Mouse (Mus musculus) ES-Bruce4 (cell line): ENCODE results near the gene Olfr1216. TPM values are rescaled to one million over a fixed set of nuclear protein-coding genes. Genes with fewer than 3 reads are reported as not detected.

Experiments
- H3K27ac ChIP-seq: 2 replicates; pipeline ENCODE4 v1.5.1; 2012; ENCODE audit warnings: low read length, inconsistent platforms; ENCODE audit not compliant: insufficient read depth
- H3K27me3 ChIP-seq: 2 replicates; pipeline ENCODE4 v1.6.1; 2012; ENCODE audit warnings: mild to moderate bottlenecking, low read length, inconsistent platforms; ENCODE audit not compliant: control insufficient read depth, poor library complexity, insufficient read depth, severe bottlenecking
- H3K36me3 ChIP-seq: 2 replicates; pipeline ENCODE4 v1.6.1; 2012; ENCODE audit warnings: inconsistent platforms, mild to moderate bottlenecking, low read length, moderate library complexity; ENCODE audit not compliant: control insufficient read depth, poor library complexity, insufficient read depth, severe bottlenecking
- H3K4me1 ChIP-seq: one replicate; pipeline ENCODE4 v1.8.1; 2011; ENCODE audit warnings: low read length; ENCODE audit not compliant: control insufficient read depth, insufficient read depth
- H3K4me3 ChIP-seq: 2 replicates; pipeline ENCODE4 v1.5.1; 2011; ENCODE audit warnings: low read depth, mild to moderate bottlenecking, low read length
- H3K9ac ChIP-seq: 2 replicates; pipeline ENCODE4 v1.6.1; 2012; ENCODE audit warnings: low read depth, mild to moderate bottlenecking, inconsistent platforms; ENCODE audit not compliant: poor library complexity, severe bottlenecking
- H3K9me3 ChIP-seq: replicated peaks from 2 replicates; pipeline ENCODE4 v1.6.1; 2012; ENCODE audit warnings: mild to moderate bottlenecking, low read length, inconsistent platforms; ENCODE audit not compliant: control insufficient read depth, poor library complexity, insufficient read depth, severe bottlenecking
- CTCF ChIP-seq: IDR thresholded peaks from one replicate; pipeline ENCODE4 v1.8.1; 2011; ENCODE audit warnings: low read depth, low read length
- EP300 ChIP-seq: IDR thresholded peaks from 2 replicates; pipeline ENCODE4 v1.6.1; 2011; ENCODE audit warnings: low read depth, low read length; ENCODE audit not compliant: insufficient read depth
- POLR2A ChIP-seq: IDR thresholded peaks from one replicate; pipeline ENCODE4 v1.8.1; 2011; ENCODE audit warnings: low read length; ENCODE audit not compliant: insufficient read depth
- polyA plus RNA-seq: library from polyadenylated mRNA; stranded (reverse); fragments of >200 nt; gene quantifications from 2 replicates; pipeline ENCODE4 v1.2.4, GENCODE M21; 2011; ENCODE audit warnings: low read depth; ENCODE audit not compliant: missing spikeins, insufficient read depth, insufficient read length

Olfr1216 gene
- polyA plus RNA-seq, 1 experiment: not detected

DNA sequence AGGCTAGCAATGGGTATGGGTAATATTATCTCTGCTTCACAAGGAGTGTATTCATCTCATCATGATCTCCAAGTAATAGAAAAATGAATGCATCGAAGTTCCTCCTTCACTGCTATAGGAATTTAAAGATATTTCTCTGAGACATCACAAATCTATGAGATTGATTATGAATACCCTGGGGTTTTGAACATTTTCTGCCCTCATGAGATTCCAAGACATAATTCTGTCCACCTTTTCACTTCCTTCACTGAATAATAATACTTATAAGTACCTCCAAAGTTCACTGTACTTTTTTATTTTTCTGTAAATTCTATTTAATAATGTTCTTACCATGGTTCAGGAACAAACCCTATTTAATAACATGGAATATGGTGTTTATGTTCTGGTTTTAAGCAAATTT lies 38.0 kb downstream of the Olfr1216 start, which contains the start of gene Gm13762:
Gm13762 (minus strand) TSS at position 101 of the 400 bp plus-strand sequence.
- no peaks in the 10 kb centered on the region for H3K9me3 ChIP-seq
- H3K27me3 ChIP-seq: no peaks in the 10 kb centered on the region
- TF ChIP-seq CTCF (no peak), EP300 (no peak), POLR2A (no peak)

More for the DNA sequence above, 38.0 kb downstream of the Olfr1216 start, which contains the start of gene Gm13762:
- no peak within 1 kb of the TSS for H3K4me3 ChIP-seq
- H3K36me3 ChIP-seq: no peaks in the 10 kb centered on the region
- H3K4me1 ChIP-seq: no peaks in the 10 kb centered on the region
- no peak within 1 kb of the TSS for H3K9ac ChIP-seq
- H3K27ac ChIP-seq: no peak within 1 kb of the TSS

Other genes starting within 250 kb of the Olfr1216 start
- gene Olfr1200, start 247.9 kb downstream of the Olfr1216 start, polyA plus RNA-seq: not detected in 2 replicates
- gene Olfr1201, start 225.3 kb downstream of the Olfr1216 start, polyA plus RNA-seq: not detected in 2 replicates
- not detected in 2 replicates for gene Olfr1202, start 203.8 kb downstream of the Olfr1216 start, polyA plus RNA-seq
- gene Olfr1205, start 188.6 kb downstream of the Olfr1216 start, polyA plus RNA-seq: not detected in 2 replicates
- not detected in 2 replicates for gene Olfr1204, start 169.0 kb downstream of the Olfr1216 start, polyA plus RNA-seq
- gene Olfr1206, start 155.1 kb downstream of the Olfr1216 start, polyA plus RNA-seq: not detected in 2 replicates
- not detected in 2 replicates for gene Olfr1208, start 116.0 kb downstream of the Olfr1216 start, polyA plus RNA-seq
- not detected in 2 replicates for gene Olfr1209, start 103.2 kb downstream of the Olfr1216 start, polyA plus RNA-seq
- gene Olfr1211, start 80.2 kb downstream of the Olfr1216 start, polyA plus RNA-seq: not detected in 2 replicates
- gene Olfr1212, start 64.4 kb downstream of the Olfr1216 start, polyA plus RNA-seq: not detected in 2 replicates
- not detected in 2 replicates for gene Gm13762, start 38.1 kb downstream of the Olfr1216 start, polyA plus RNA-seq
- not detected in 2 replicates for gene Olfr1214, start 25.7 kb downstream of the Olfr1216 start, polyA plus RNA-seq
- not detected in 2 replicates for gene Olfr1215, start 11.4 kb downstream of the Olfr1216 start, polyA plus RNA-seq
- gene Olfr1217, start 13.7 kb upstream of the Olfr1216 start, polyA plus RNA-seq: not detected in 2 replicates
- not detected in 2 replicates for gene Olfr1218, start 42.8 kb upstream of the Olfr1216 start, polyA plus RNA-seq
- gene Olfr1219, start 65.2 kb upstream of the Olfr1216 start, polyA plus RNA-seq: not detected in 2 replicates
- gene Olfr1220, start 88.5 kb upstream of the Olfr1216 start, polyA plus RNA-seq: not detected in 2 replicates
- gene Olfr1221, start 98.9 kb upstream of the Olfr1216 start, polyA plus RNA-seq: not detected in 2 replicates
- not detected in 2 replicates for gene Olfr1222, start 114.7 kb upstream of the Olfr1216 start, polyA plus RNA-seq
- gene Olfr1223, start 133.2 kb upstream of the Olfr1216 start, polyA plus RNA-seq: not detected in 2 replicates
- not detected in 2 replicates for gene Olfr1224-ps1, start 145.8 kb upstream of the Olfr1216 start, polyA plus RNA-seq
- gene Olfr1225, start 156.3 kb upstream of the Olfr1216 start, polyA plus RNA-seq: not detected in 2 replicates
- not detected in 2 replicates for gene Olfr1226, start 181.7 kb upstream of the Olfr1216 start, polyA plus RNA-seq
- gene Olfr1228, start 235.7 kb upstream of the Olfr1216 start, polyA plus RNA-seq: not detected in 2 replicates